Mouse (Mus musculus): ENCODE results near the gene Hras. TPM values are rescaled to one million over a fixed set of nuclear protein-coding genes. Genes with fewer than 3 reads are reported as not detected.

Gene Hras
- 65.6 and 77.9 TPM in 2 replicates for polyA plus RNA-seq (2012; rRNA removed)

DNA sequence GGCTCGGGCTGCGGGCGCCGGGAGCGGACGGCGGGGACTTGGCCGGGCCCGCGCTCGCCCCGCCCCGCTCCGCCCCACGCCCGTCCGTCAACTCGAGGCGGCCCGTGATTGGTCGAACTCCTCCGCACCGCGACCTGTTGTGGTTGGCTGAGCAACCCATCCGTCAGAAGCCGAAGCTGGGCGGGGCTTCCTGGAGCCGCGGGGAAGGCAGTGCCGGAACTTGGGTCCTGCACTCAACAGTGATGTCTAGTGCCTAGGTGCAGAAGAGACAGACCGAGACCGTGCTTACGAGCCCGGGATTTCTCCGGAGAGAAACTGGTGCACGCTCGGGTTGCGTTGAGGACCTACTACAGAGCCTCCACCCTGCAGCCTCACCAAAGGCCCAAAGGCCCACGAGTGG, at the start of gene Hras, which contains the start of gene Lrrc56:
Gene Hras (minus strand): TSS at position 58 of the 400 bp plus-strand sequence.
Gene Lrrc56 (plus strand): TSS at position 210 of the 400 bp plus-strand sequence.
- TF ChIP-seq CTCF (IDR thresholded peaks at IDR 0.05; ENCODE audit: borderline replicate concordance, control insufficient read depth, extremely low read depth, insufficient read depth, low read length, poor library complexity) (no peak; the same call in 1 of the 2 replicates), POLR2A (IDR thresholded peaks at IDR 0.05; ENCODE audit: control insufficient read depth, extremely low read depth, insufficient read depth, low read length, poor library complexity) (peak; percentile 93)
- 1% methylated on average over 27 of the region's 39 CpGs for WGBS
- DNase-seq = peak; percentile 98
- Histone ChIP-seq H3K4me1 (replicated peaks; ENCODE audit: control insufficient read depth, insufficient read depth, low read length) (peaks cover 12% of the 10 kb centered on the region), H3K36me3 (ENCODE audit: control insufficient read depth, insufficient read depth, low read length) (peaks cover 15% of the 10 kb centered on the region), H3K27ac (ENCODE audit: control insufficient read depth, insufficient read depth, low read length) (peak within 1 kb of the TSS; percentile 86), H3K27me3 (ENCODE audit: control insufficient read depth, insufficient read depth, low read length) (no peaks in the 10 kb centered on the region), H3K4me3 (ENCODE audit: control insufficient read depth, insufficient read depth, low read length) (peak within 1 kb of the TSS; percentile 94)

DNA sequence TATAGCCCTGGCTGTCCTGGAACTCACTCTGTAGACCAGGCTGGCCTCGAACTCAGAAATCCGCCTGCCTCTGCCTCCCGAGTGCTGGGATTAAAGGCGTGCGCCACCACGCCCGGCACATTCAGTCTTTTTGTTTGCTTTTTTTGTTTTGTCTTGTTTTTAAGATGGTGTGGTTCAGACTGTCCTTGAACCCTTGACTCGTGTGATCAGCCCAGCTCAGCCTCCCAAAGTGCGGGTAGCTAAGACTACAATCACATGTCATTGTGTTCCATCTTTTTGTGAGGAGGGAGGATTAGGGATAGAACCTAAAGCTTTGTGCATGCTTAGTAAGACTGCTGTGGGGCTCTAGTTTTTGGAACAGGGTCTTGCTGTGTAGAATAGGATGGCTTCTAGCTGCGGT, 37.7 kb upstream of the Hras start:
- H3K27ac ChIP-seq (ENCODE audit: control insufficient read depth, insufficient read depth, low read length) = no peak overlapping the region
- TF ChIP-seq CTCF (IDR thresholded peaks at IDR 0.05; ENCODE audit: borderline replicate concordance, control insufficient read depth, extremely low read depth, insufficient read depth, low read length, poor library complexity) = no peak
- no peak for TF ChIP-seq POLR2A (IDR thresholded peaks at IDR 0.05; ENCODE audit: control insufficient read depth, extremely low read depth, insufficient read depth, low read length, poor library complexity)
- no peaks in the 10 kb centered on the region for H3K27me3 ChIP-seq (ENCODE audit: control insufficient read depth, insufficient read depth, low read length)
- H3K4me1 ChIP-seq (replicated peaks; ENCODE audit: control insufficient read depth, insufficient read depth, low read length) = peaks cover 24% of the 10 kb centered on the region
- H3K4me3 ChIP-seq (ENCODE audit: control insufficient read depth, insufficient read depth, low read length) = no peak overlapping the region
- 98% methylated on average over 10 of the region's 10 CpGs for WGBS
- H3K36me3 ChIP-seq (ENCODE audit: control insufficient read depth, insufficient read depth, low read length) = peaks cover 39% of the 10 kb centered on the region
- DNase-seq = no peak

DNA sequence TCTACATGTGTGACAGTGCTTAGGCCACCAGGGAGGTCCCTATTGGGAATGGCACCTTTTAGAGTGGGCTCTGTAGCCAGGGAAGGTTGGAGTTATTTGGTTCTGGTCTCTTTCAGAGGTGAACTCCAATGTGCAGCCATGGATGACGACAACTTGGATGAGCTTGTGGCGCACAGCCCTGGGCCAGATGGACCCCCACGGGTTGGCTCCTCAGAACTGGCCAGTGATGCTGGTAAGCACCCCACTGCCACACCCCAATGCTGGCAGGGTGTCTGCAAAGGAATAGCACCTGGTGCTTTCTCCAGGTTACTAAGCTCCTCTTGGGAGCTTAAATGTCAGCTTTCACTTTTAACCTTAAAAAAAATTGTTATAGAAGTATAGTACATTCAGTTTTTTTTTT, 37.3 kb upstream of the Hras start:
- TF ChIP-seq POLR2A (IDR thresholded peaks at IDR 0.05; ENCODE audit: control insufficient read depth, extremely low read depth, insufficient read depth, low read length, poor library complexity) = no peak
- TF ChIP-seq CTCF (IDR thresholded peaks at IDR 0.05; ENCODE audit: borderline replicate concordance, control insufficient read depth, extremely low read depth, insufficient read depth, low read length, poor library complexity) = no peak
- WGBS = 88% methylated on average over 3 of the region's 3 CpGs
- Histone ChIP-seq H3K36me3 (ENCODE audit: control insufficient read depth, insufficient read depth, low read length) (peaks cover 35% of the 10 kb centered on the region), H3K27ac (ENCODE audit: control insufficient read depth, insufficient read depth, low read length) (no peak overlapping the region), H3K27me3 (ENCODE audit: control insufficient read depth, insufficient read depth, low read length) (no peaks in the 10 kb centered on the region), H3K4me3 (ENCODE audit: control insufficient read depth, insufficient read depth, low read length) (no peak overlapping the region), H3K4me1 (replicated peaks; ENCODE audit: control insufficient read depth, insufficient read depth, low read length) (peaks cover 24% of the 10 kb centered on the region)
- DNase-seq = no peak

DNA sequence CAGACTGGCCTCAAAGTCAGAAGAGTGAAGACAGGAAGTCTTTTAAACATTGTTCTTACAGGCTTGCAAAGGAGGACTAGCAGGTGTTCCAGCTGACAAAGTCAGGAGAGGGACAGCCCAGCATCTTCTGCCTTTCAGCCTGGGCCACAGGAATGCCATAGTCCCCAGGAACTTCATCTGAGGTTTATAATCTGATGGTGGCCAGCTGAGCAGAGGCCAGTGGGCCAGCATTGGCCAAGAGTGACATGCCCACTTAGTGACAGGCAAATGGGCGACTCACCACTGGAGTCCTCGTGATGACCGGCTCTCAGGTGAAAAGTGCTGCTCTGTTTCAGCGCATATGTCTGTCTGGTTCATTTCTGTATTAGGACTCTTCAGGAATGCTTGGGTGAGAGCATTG, 36.8 kb upstream of the Hras start:
- peak overlapping the region; percentile 44; the same call in 1 of the 2 replicates for H3K27ac ChIP-seq (ENCODE audit: control insufficient read depth, insufficient read depth, low read length)
- H3K36me3 ChIP-seq (ENCODE audit: control insufficient read depth, insufficient read depth, low read length) = peaks cover 29% of the 10 kb centered on the region
- WGBS = 97% methylated on average over 4 of the region's 4 CpGs
- no peak for TF ChIP-seq CTCF (IDR thresholded peaks at IDR 0.05; ENCODE audit: borderline replicate concordance, control insufficient read depth, extremely low read depth, insufficient read depth, low read length, poor library complexity)
- TF ChIP-seq POLR2A (IDR thresholded peaks at IDR 0.05; ENCODE audit: control insufficient read depth, extremely low read depth, insufficient read depth, low read length, poor library complexity) = no peak
- no peaks in the 10 kb centered on the region for H3K27me3 ChIP-seq (ENCODE audit: control insufficient read depth, insufficient read depth, low read length)
- DNase-seq = no peak
- no peak overlapping the region for H3K4me3 ChIP-seq (ENCODE audit: control insufficient read depth, insufficient read depth, low read length)
- peaks cover 20% of the 10 kb centered on the region for H3K4me1 ChIP-seq (replicated peaks; ENCODE audit: control insufficient read depth, insufficient read depth, low read length)

DNA sequence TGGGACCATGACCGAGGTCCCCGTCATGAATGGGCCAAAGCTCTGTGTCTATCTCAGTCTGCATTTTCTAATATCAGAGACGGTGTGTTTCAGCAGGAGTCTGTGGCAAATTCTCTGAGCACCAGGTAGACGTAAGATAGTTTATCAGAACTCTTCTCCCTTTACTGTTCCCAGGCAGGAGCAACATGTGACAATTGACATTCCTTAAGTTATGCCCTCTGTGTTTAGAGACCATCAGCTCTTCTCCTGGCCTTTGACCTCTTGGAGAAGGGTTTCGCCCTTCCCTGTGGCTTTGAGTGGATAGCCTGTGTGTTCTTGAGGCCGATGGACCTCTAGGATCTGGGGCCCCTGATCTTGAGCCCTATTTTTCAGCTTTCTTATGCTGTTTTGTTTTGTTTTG, 35.9 kb upstream of the Hras start:
- peak overlapping the region; percentile 99 for H3K4me3 ChIP-seq (ENCODE audit: control insufficient read depth, insufficient read depth, low read length)
- no peak overlapping the region for H3K27ac ChIP-seq (ENCODE audit: control insufficient read depth, insufficient read depth, low read length)
- 63% methylated on average over 6 of the region's 6 CpGs for WGBS
- peaks cover 29% of the 10 kb centered on the region for H3K36me3 ChIP-seq (ENCODE audit: control insufficient read depth, insufficient read depth, low read length)
- no peaks in the 10 kb centered on the region for H3K27me3 ChIP-seq (ENCODE audit: control insufficient read depth, insufficient read depth, low read length)
- no peak for DNase-seq
- peaks cover 17% of the 10 kb centered on the region for H3K4me1 ChIP-seq (replicated peaks; ENCODE audit: control insufficient read depth, insufficient read depth, low read length)
- TF ChIP-seq CTCF (IDR thresholded peaks at IDR 0.05; ENCODE audit: borderline replicate concordance, control insufficient read depth, extremely low read depth, insufficient read depth, low read length, poor library complexity) = no peak
- no peak for TF ChIP-seq POLR2A (IDR thresholded peaks at IDR 0.05; ENCODE audit: control insufficient read depth, extremely low read depth, insufficient read depth, low read length, poor library complexity)

DNA sequence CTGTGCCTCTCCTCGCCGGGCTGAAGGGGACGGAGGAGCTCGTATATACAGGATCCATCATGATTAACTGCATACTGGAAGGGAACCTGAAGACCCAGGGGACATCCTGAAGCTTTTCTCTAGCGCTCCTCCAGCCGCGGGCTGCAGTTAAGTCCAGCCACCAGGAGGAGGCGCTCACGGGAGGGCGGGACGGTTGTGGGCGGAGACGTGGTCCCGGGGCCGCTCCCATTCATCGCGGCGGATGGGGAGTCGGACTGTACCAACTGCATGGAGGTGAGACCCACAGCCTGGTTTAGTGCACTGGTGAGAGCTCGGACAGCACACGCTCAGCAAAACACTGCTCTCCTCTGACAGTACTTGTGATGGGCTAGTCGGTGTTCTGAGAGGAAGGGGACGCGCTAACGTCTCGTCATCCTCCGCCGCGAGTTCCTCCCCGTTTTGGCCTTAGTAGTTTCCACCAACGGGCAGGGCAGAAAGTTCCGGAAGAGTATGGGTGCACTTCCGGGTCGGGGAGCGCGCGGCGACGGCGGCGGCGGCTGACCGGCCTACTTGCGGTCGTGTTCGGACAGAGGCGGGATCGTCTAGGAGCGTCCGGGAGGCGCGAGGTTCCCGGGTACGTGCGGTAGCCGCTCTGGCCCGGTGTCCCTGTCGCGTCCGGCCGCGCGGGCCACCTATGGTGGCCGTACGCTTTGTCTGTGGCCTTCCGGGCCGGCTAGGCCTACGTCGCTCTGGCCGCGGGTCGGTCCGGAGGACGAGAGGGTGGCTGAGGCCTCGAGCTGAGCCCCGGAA, 34.7 kb upstream of the Hras start, which contains the start of gene Phrf1:
Gene Phrf1 (plus strand): TSS at position 506 of the 789 bp plus-strand sequence.
- under 1% methylated on average over 76 of the region's 76 CpGs for WGBS
- Histone ChIP-seq H3K4me3 (ENCODE audit: control insufficient read depth, insufficient read depth, low read length) (peak within 1 kb of the TSS; percentile 99), H3K36me3 (ENCODE audit: control insufficient read depth, insufficient read depth, low read length) (peaks cover 20% of the 10 kb centered on the region), H3K4me1 (replicated peaks; ENCODE audit: control insufficient read depth, insufficient read depth, low read length) (peaks cover 17% of the 10 kb centered on the region), H3K27ac (ENCODE audit: control insufficient read depth, insufficient read depth, low read length) (peak within 1 kb of the TSS; percentile 67), H3K27me3 (ENCODE audit: control insufficient read depth, insufficient read depth, low read length) (no peaks in the 10 kb centered on the region)
- peak; percentile 92 for DNase-seq
- TF ChIP-seq CTCF (IDR thresholded peaks at IDR 0.05; ENCODE audit: borderline replicate concordance, control insufficient read depth, extremely low read depth, insufficient read depth, low read length, poor library complexity) (peak; percentile 96), POLR2A (IDR thresholded peaks at IDR 0.05; ENCODE audit: control insufficient read depth, extremely low read depth, insufficient read depth, low read length, poor library complexity) (peak; percentile 57; the same call in 1 of the 2 replicates)
